Mouse (Mus musculus): ENCODE measurements around the gene Pdcd7.
"Not testable (repeated sequence)": the region's sequence is repeated elsewhere in the genome, so short reads cannot be mapped to it uniquely, and the experiment has no call there.

Pdcd7 gene

DNA sequence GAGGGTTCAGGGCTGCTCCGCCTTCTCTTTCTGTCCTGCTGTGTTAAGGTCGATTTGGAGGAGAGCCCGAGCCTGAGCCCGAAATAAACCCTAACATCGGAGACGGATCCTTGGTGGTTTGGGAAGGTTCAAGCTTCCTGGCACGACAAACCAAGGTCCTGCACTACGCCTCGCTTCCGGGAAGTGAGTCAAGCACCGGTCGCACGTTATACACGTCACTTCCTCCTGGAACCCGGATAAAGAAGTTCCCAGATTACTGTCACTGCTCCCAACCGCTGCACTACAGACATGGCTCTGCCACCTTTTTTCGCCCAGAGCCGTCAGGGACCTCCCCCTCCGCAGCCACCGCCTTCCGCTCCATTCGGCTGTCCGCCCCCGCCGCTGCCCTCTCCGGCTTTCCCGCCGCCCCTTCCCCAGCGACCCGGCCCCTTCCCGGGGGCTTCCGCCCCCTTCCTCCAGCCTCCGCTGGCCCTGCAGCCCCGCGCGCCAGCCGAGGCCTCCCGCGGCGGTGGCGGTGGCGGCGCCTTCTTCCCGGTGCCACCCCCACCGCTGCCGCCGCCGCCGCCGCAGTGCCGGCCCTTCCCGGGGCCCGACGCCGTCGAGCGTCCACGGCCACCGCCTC, at the start of gene Pdcd7:
Pdcd7 (plus strand) TSS at position 251 of the 622 bp plus-strand sequence.
- peak; percentile 92 for DNase-seq (ENCODE audit: low read depth, low spot score)

DNA sequence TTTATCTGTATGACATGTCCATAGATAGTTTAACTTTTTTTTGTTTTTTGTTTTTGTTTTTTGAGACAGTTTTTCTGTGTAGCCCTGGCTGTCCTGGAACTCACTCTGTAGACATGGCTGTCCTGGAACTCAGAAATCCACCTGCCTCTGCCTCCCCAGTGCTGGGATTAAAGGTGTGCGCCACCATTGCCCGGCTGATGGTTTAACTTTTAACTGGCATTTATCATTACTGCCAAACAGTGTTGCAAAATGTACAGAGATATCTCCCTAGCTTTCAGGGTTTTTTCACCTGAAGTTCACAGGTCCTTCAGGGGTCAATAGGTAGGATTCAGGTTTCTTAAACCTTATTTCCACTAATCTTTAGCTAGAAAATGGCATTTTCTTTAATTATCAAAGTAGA, 48.8 kb upstream of the Pdcd7 start:
- no peak for DNase-seq (ENCODE audit: low read depth, low spot score)

GRCm38 (mm10) chr9:65298761-65299160, 47.1 kb upstream of the Pdcd7 start:
- no peak for DNase-seq (ENCODE audit: low read depth, low spot score)

- DNase-seq (ENCODE audit: low read depth, low spot score), result no peak
Measured at GRCm38 (mm10) chr9:65299650-65300049, 46.3 kb upstream of the Pdcd7 start.

- DNase-seq (ENCODE audit: low read depth, low spot score), result no peak
Measured at GRCm38 (mm10) chr9:65302327-65302983, 43.4 kb upstream of the Pdcd7 start.

DNA sequence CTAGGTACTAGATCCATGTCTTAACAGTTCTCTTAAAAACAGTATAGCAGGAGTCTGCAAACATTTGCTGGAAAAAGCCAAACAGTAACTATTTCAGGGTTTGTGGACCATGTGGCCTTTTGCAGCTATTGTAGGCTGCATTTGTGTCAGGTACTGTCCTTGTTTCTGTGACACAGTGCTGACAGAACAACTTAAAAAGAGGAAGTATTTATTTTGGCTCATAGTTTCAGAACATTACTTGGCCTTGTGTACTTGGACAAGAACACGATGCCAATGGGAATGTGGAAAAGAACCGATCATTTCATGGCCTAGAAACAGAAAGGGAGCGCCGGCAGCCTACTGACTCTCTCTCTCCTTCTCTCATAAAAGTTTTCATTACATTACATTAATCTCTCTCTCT, 42.3 kb upstream of the Pdcd7 start:
- no peak for DNase-seq (ENCODE audit: low read depth, low spot score)

DNA sequence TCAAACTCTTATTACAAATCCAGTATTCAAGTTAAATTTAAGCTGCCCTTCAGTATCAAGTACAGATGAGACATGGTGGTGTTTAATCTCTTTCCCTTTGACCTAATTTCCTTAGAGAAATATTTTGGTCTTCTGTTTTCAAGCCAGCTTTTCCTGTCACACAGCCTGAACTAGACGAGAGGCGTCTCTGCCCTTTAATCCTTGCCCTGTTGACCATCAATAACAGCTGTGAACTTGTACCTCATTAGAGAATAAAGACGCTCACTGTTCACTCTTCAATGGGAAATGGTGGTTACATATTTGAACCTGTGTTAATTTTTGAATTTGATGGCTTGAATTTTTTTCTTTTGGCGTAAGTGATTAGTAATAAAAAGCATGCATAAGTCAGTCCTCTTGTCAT, 41.6 kb upstream of the Pdcd7 start:
- DNase-seq (ENCODE audit: low read depth, low spot score), result no peak

DNA sequence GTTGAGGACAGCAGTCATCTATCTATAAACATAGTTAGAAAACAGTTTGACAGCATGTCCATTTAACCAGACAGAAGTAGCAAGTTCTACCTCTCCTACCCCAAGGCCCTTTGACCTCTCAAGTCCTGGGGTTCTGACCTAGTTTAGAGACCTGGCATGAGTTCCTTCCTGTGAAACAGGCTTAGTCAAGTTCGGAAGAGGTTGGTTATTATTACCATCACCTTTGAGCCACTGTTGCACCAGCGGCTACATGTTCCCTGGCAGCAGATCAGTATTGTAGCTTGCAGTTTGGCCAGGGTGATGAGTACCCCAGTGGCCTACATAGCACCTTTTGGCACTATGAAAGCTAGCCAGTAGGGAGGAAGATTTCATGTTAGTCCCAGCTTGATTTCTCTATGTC, 39.2 kb upstream of the Pdcd7 start:
- no peak for DNase-seq (ENCODE audit: low read depth, low spot score)

DNA sequence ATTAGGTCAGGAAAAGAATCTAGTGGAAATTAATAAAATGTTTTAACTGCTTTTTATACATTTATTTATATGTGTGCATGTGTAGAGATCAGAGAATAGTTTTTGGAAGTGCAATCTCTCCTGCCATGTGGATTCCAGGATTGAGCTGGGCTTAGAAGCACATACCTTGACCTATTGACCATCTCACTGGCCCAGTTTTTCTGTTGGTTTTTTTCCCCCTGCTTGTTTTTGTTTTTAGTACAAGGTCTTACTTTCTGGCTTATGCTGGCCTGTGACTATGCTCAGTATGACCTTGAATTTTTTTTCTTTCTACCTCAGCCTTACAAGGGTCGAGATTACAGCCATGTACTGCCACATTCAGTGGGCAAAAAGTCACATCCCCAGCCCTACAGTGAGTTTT, 37.9 kb upstream of the Pdcd7 start:
- no peak for DNase-seq (ENCODE audit: low read depth, low spot score)

- no peak for DNase-seq (ENCODE audit: low read depth, low spot score)
Measured at GRCm38 (mm10) chr9:65312669-65313357, 33.1 kb upstream of the Pdcd7 start.

DNA sequence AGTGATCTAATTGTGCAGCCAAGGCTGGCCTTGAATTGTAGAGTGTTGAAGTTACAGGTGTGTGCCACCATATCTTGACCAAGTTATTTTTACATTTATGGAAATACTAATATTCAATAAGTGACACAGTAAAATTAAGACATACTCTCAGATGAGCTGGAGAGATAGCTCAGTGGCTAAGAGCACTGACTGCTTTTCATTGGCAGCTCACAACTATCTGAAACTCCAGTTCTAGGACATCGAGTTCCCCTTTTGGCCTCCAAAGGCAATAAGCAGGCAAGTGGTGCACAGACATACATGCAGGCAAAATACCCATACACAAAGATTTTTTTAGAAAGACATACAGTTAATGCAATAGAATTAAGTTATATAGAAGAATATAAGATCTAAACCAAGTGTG, 32.1 kb upstream of the Pdcd7 start:
- DNase-seq (ENCODE audit: low read depth, low spot score), result no peak

GRCm38 (mm10) chr9:65322255-65322900, 23.5 kb upstream of the Pdcd7 start:
- no peak for DNase-seq (ENCODE audit: low read depth, low spot score)

DNA sequence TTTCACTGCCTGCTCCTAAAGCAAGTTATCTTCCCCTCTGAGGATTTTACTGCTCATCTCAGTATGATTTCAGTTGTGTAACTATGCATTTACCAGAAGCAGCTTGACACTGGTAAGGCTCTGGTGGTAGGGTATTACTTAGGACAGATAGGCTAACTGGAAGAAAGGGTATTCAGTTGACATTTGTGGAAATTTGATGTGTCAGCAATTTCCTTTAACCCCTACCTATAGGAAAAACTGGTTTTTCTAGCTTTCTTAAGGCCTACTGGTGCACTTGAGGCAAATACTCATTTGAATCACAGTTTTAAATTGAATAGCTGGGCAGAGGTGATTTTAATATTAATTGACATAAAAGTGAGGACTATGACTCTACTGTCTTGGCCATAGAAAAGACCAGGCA, 19.9 kb upstream of the Pdcd7 start:
- no peak for DNase-seq (ENCODE audit: low read depth, low spot score)

DNA sequence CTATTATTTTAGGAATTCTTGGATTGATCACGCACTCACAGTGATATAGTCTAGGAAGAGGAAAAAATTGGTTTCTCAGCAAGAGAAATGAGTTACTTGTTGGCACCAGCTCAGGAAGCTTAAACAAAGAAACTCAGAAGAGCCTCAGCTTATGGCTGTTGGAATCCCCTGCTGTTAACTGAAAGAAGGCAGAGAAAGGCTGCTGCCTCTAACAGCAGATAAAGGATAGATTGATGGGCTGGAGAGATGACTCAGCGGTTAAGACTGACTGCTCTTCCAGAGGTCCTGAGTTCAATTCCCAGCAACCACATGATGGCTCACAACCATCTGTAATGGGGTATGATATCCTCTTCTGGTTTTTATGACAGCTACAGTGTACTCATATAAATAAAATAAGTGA, 18.5 kb upstream of the Pdcd7 start:
- DNase-seq (ENCODE audit: low read depth, low spot score), result no peak

DNA sequence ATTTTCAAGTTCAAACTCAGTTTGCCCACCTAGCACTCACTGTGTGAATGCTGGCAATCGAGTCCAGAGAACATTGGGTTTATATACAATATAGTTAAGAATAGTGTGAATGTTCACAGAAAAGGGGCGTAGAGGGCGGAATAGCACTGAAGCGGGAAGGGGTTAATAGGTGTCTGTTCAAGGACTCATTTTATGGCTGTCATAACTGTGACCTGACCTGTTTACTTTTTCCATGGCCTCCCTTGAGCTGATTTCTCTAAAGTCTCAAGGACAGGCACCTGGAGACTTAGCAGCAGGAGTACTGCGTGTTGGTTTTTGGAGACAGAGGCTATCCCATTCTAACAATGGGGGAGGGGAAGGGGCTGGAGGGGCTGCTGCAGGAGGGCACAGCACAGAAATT, 11.9 kb upstream of the Pdcd7 start:
- DNase-seq (ENCODE audit: low read depth, low spot score), result no peak

- peak; percentile 18 for DNase-seq (ENCODE audit: low read depth, low spot score)
Measured at GRCm38 (mm10) chr9:65339146-65339545, 6.8 kb upstream of the Pdcd7 start.

DNA sequence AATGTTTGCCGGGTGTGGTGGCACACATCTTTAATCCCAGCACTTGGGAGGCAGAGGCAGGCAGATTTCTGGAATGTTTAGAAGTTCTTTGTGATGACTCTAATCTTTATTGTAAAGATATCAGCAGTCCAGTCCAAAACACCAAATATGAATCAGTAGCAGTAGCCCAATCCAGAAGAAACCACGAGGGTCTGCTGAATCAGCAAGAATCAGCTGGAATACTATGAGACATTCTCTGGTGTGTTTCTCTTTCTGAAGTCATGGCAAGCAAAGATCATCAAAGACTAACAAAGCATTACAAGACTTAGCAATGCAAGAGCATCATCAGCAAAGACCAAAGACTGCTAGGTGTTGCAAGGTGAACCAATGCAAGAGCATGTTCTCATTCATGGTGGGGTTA, 5.5 kb upstream of the Pdcd7 start:
- no peak for DNase-seq (ENCODE audit: low read depth, low spot score)

- not testable (repeated sequence) for DNase-seq (ENCODE audit: low read depth, low spot score)
Measured at GRCm38 (mm10) chr9:65345439-65345838, 465 bp upstream of the Pdcd7 start.

GRCm38 (mm10) chr9:65346476-65347111, 690 bp downstream of the Pdcd7 start:
- DNase-seq (ENCODE audit: low read depth, low spot score), result peak; percentile 18

GRCm38 (mm10) chr9:65347112-65347850, 1.4 kb downstream of the Pdcd7 start:
- no peak for DNase-seq (ENCODE audit: low read depth, low spot score)

GRCm38 (mm10) chr9:65353251-65353650, 7.3 kb downstream of the Pdcd7 start:
- no peak for DNase-seq (ENCODE audit: low read depth, low spot score)

Data from WW6 (cell line).